Mouse (Mus musculus): Measurements from ENCODE around the gene Aqr.
A peak's percentile ranks its signal among the peaks of the same experiment; 100 is the strongest.
"Not testable (repeated sequence)": the region's sequence is repeated elsewhere in the genome, so short reads cannot be mapped to it uniquely, and the experiment has no call there.

Gene Aqr

GRCm38 (mm10) chr2:114186924-114187323 lies at the start of gene Aqr:
Gene Aqr, minus strand, starts transcription at chr2:114187024.
- DNase-seq = not testable (repeated sequence)

- DNase-seq = no peak
Observed at GRCm38 (mm10) chr2:114236566-114236965, 49.7 kb upstream of the Aqr start.

GRCm38 (mm10) chr2:114235584-114235983 lies 48.8 kb upstream of the Aqr start:
- DNase-seq = no peak

GRCm38 (mm10) chr2:114231248-114231647 lies 44.4 kb upstream of the Aqr start:
- DNase-seq = no peak

GRCm38 (mm10) chr2:114228672-114229071 lies 41.8 kb upstream of the Aqr start:
- no peak for DNase-seq

GRCm38 (mm10) chr2:114205036-114205435 lies 18.2 kb upstream of the Aqr start:
- no peak for DNase-seq

GRCm38 (mm10) chr2:114201574-114201973 lies 14.8 kb upstream of the Aqr start:
- no peak for DNase-seq

- peak; percentile 70 for DNase-seq
Observed at GRCm38 (mm10) chr2:114200932-114201559, 14.2 kb upstream of the Aqr start, which contains the start of gene Zfp770. Gene Zfp770, minus strand, starts transcription at chr2:114201469.

GRCm38 (mm10) chr2:114196421-114196820 lies 9.6 kb upstream of the Aqr start:
- DNase-seq = no peak

GRCm38 (mm10) chr2:114177802-114178733 lies 8.8 kb downstream of the Aqr start:
- no peak for DNase-seq

- peak; percentile 90 for DNase-seq
Observed at GRCm38 (mm10) chr2:114174651-114175484, 12.0 kb downstream of the Aqr start.

GRCm38 (mm10) chr2:114173248-114173647 lies 13.6 kb downstream of the Aqr start:
- DNase-seq = no peak

- DNase-seq = no peak
Observed at GRCm38 (mm10) chr2:114167837-114168236, 19.0 kb downstream of the Aqr start.

GRCm38 (mm10) chr2:114161978-114162377 lies 24.8 kb downstream of the Aqr start:
- no peak for DNase-seq

GRCm38 (mm10) chr2:114157345-114157744 lies 29.5 kb downstream of the Aqr start:
- no peak for DNase-seq

- DNase-seq = no peak
Observed at GRCm38 (mm10) chr2:114156639-114157038, 30.2 kb downstream of the Aqr start.

GRCm38 (mm10) chr2:114153247-114153646 lies 33.6 kb downstream of the Aqr start:
- no peak for DNase-seq

- no peak for DNase-seq
Observed at GRCm38 (mm10) chr2:114146864-114147458, 39.9 kb downstream of the Aqr start.

- no peak for DNase-seq
Observed at GRCm38 (mm10) chr2:114145315-114145801, 41.5 kb downstream of the Aqr start.

GRCm38 (mm10) chr2:114144915-114145314 lies 41.9 kb downstream of the Aqr start:
- DNase-seq = no peak

- DNase-seq = no peak
Observed at GRCm38 (mm10) chr2:114143842-114144241, 43.0 kb downstream of the Aqr start.

- DNase-seq = no peak
Observed at GRCm38 (mm10) chr2:114136755-114137154, 50.1 kb downstream of the Aqr start.

Measured in layer of hippocampus, adult 9-11 months (tissue).